6 mouse cellular contexts compared by ENCODE assay signal in the genomic region with DNA sequence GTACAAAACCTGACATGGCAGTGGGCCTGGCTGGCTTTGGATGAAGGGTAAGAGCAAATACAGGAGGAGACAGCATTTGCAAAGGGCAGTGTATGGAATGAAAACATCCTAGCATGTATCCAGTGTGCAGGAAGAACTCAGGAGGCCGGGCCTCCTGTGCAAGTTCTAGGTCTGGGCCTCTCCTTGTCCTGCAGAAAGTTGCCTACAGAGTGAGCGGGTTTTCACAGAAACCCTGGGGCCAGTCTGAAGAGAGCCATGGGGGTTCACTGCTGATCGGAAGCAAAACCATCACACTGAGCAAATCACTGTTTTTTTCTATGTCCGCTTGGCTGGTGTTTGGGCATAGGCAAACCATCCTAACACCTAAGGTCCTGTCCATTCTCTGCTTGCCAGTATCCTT. TPM values are rescaled to one million over a fixed set of nuclear protein-coding genes. Genes with fewer than 3 reads are reported as not detected.
DNase-seq lines count a peak whose midpoint lies in the region.
"Had no signal": no experiment of that assay in that cellular context is flagged by ENCODE, and none has a peak within 500 bp of the region (broad histone marks: within the 10 kb centered on the region; RNA-seq: fewer than 3 reads in every experiment).

No protein-coding gene starts in this region.

- peak; percentile 4 for DNase-seq in adrenal gland, postnatal 25 days
- DNase-seq in gastrocnemius, postnatal 4 days (ENCODE audit: low spot score in 2 of 2) = peak; percentile 33 to 37
- DNase-seq in lung, postnatal 10 days = peak; percentile 15
- DNase-seq in testis, postnatal 10 days (ENCODE audit: low spot score) = peak; percentile 47
- peak; percentile 23 for DNase-seq in urinary bladder, postnatal 14 days (ENCODE audit: low spot score)

RNA-seq across cellular contexts. Expression of gene Sp100, which starts 11.6 kb away (rescaled TPM):
- total RNA-seq in adrenal gland, postnatal 25 days (2021) = 18.4 and 19.8 TPM in 2 replicates
- 1 to 10 TPM; 1.5 to 2.0 TPM for total RNA-seq in gastrocnemius, postnatal 4 days (2021)
- total RNA-seq: ES-E14 had no signal

RNA-seq across cellular contexts. Expression of gene Sp140, which starts 38.0 kb away (rescaled TPM):
- total RNA-seq in adrenal gland, postnatal 25 days (2021) = 3.5 and 5.0 TPM in 2 replicates
- 1 to 10 TPM in 1 of 2 experiments, under 1 TPM in 1; 0.86 to 1.5 TPM for total RNA-seq in gastrocnemius, postnatal 4 days (2021)

RNA-seq across cellular contexts. Expression of gene Sp110, which starts 39.5 kb away (rescaled TPM):
- 4.0 and 4.9 TPM in 2 replicates for total RNA-seq in adrenal gland, postnatal 25 days (2021)
- total RNA-seq in gastrocnemius, postnatal 4 days (2021) = 1 to 10 TPM; 1.1 to 2.0 TPM

Comparison
In these comparisons a context has a peak if more than half of its experiments do, and no peak if none do; other contexts are left out.
1. Peak in every context shown above with its lines: DNase-seq.